Mouse (Mus musculus) CH12.LX (cell line): ENCODE measurements around the gene Pfdn4. TPM values are rescaled to one million over a fixed set of nuclear protein-coding genes. Genes with fewer than 3 reads are reported as not detected.

ENCODE experiments used
- DNase-seq: peaks from one replicate; pipeline ENCODE4 v3.0.0-alpha.2; 2013; ENCODE audit errors: extremely low read depth
- H3K27ac ChIP-seq: 2 replicates; pipeline ENCODE4 v1.5.1; 2012; ENCODE audit warnings: low read depth, mild to moderate bottlenecking, control low read depth, moderate library complexity; ENCODE audit not compliant: insufficient read depth
- H3K27me3 ChIP-seq: replicated peaks from 2 replicates; pipeline ENCODE3; 2012; ENCODE audit warnings: inconsistent platforms
- H3K36me3 ChIP-seq, 2 experiments: replicated peaks in 1 of 2; 2 replicates each; pipeline versions ENCODE3 to v1.6.1; 2012; ENCODE audit warnings: inconsistent platforms in 1 of 2, low read length in 1 of 2, mild to moderate bottlenecking in 1 of 2, mixed read lengths in 1 of 2, moderate library complexity in 1 of 2; ENCODE audit not compliant: control insufficient read depth in 1 of 2, insufficient read depth in 1 of 2
- H3K4me1 ChIP-seq, 2 experiments: 2 replicates each; pipeline ENCODE4 v1.6.1; 2012; ENCODE audit warnings: inconsistent platforms in 1 of 2, moderate library complexity in 1 of 2; ENCODE audit not compliant: insufficient read depth in 2 of 2, control insufficient read depth in 1 of 2
- H3K4me2 ChIP-seq: 2 replicates; pipeline ENCODE4 v1.6.1; 2012; ENCODE audit warnings: low read depth, mild to moderate bottlenecking, control low read depth; ENCODE audit not compliant: poor library complexity, insufficient read depth, severe bottlenecking
- H3K4me3 ChIP-seq, 3 experiments: fragments of 150-350 bp in 1 of 3; sonication (generic) in 1 of 3; replicated peaks in 1 of 3; 2 replicates each; pipeline versions ENCODE3 to v1.5.1; 2011 to 2012; ENCODE audit warnings: low read depth in 2 of 3, low read length in 2 of 3, mild to moderate bottlenecking in 2 of 3, moderate library complexity in 2 of 3, control low read depth in 1 of 3, improper control_type of control experiment in 1 of 3, inconsistent platforms in 1 of 3, mixed read lengths in 1 of 3; ENCODE audit not compliant: poor library complexity in 1 of 3
- H3K79me2 ChIP-seq: replicated peaks from 2 replicates; pipeline ENCODE4 v1.6.1; 2012; ENCODE audit warnings: mild to moderate bottlenecking, moderate library complexity; ENCODE audit not compliant: control insufficient read depth, poor library complexity, insufficient read depth, severe bottlenecking; ENCODE audit errors: extremely low read depth
- H3K9ac ChIP-seq: 2 replicates; pipeline ENCODE4 v1.6.1; 2012; ENCODE audit warnings: low read depth, mild to moderate bottlenecking, control low read depth, moderate library complexity; ENCODE audit not compliant: insufficient read depth
- H3K9me3 ChIP-seq: replicated peaks from 2 replicates; pipeline ENCODE3; 2012; ENCODE audit warnings: low read length, inconsistent platforms, mixed read lengths
- CHD2 ChIP-seq: IDR thresholded peaks from 2 replicates; pipeline ENCODE4 v1.6.1; 2011; ENCODE audit warnings: low read length, improper control_type of control experiment
- ELF1 ChIP-seq: IDR thresholded peaks from 2 replicates; pipeline ENCODE4 v1.6.1; 2014; ENCODE audit warnings: low read depth, mild to moderate bottlenecking, inconsistent platforms, low read length, improper control_type of control experiment
- EP300 ChIP-seq: IDR thresholded peaks from 2 replicates; pipeline ENCODE4 v1.6.1; 2011; ENCODE audit warnings: low read length, improper control_type of control experiment
- HCFC1 ChIP-seq: IDR thresholded peaks from 2 replicates; pipeline ENCODE4 v1.6.1; 2012; ENCODE audit warnings: low read depth, mild to moderate bottlenecking, inconsistent platforms, low read length, improper control_type of control experiment
- JUND ChIP-seq: conservative IDR thresholded peaks from 2 replicates; pipeline ENCODE4 v1.6.1; 2011; ENCODE audit warnings: low read depth, low read length, improper control_type of control experiment
- MAFK ChIP-seq: IDR thresholded peaks from 2 replicates; pipeline ENCODE4 v1.6.1; 2011; ENCODE audit warnings: low read length, improper control_type of control experiment; ENCODE audit not compliant: insufficient replicate concordance
- MEF2A ChIP-seq: IDR thresholded peaks from 2 replicates; pipeline ENCODE4 v1.6.1; 2014; ENCODE audit warnings: low read depth, mild to moderate bottlenecking, inconsistent platforms, low read length, improper control_type of control experiment, borderline replicate concordance
- NRF1 ChIP-seq: IDR thresholded peaks from 2 replicates; pipeline ENCODE4 v1.6.1; 2014; ENCODE audit warnings: low read depth, mild to moderate bottlenecking, inconsistent platforms, low read length, improper control_type of control experiment, moderate library complexity
- PAX5 ChIP-seq: IDR thresholded peaks from 2 replicates; pipeline ENCODE4 v1.6.1; 2012; ENCODE audit warnings: low read length, inconsistent platforms, mixed read lengths
- POLR2A ChIP-seq: IDR thresholded peaks from 2 replicates; pipeline ENCODE4 v1.6.1; 2011; ENCODE audit warnings: low read depth, mild to moderate bottlenecking, improper control_type of control experiment, low read length
- POLR2AphosphoS2 ChIP-seq: IDR thresholded peaks from 2 replicates; pipeline ENCODE4 v1.6.1; 2011; ENCODE audit warnings: low read depth, low read length, improper control_type of control experiment
- RAD21 ChIP-seq: IDR thresholded peaks from 2 replicates; pipeline ENCODE4 v1.6.1; 2011; ENCODE audit warnings: low read depth, mild to moderate bottlenecking, low read length, improper control_type of control experiment, moderate library complexity
- RCOR1 ChIP-seq: conservative IDR thresholded peaks from 2 replicates; pipeline ENCODE4 v1.6.1; 2012; ENCODE audit warnings: low read depth, mild to moderate bottlenecking, inconsistent platforms, low read length, improper control_type of control experiment
- SIN3A ChIP-seq: IDR thresholded peaks from 2 replicates; pipeline ENCODE4 v1.6.1; 2012; ENCODE audit warnings: low read length, improper control_type of control experiment, inconsistent platforms
- SMC3 ChIP-seq: IDR thresholded peaks from 2 replicates; pipeline ENCODE4 v1.6.1; 2011; ENCODE audit warnings: low read depth, low read length, improper control_type of control experiment
- UBTF ChIP-seq: IDR thresholded peaks from 2 replicates; pipeline ENCODE4 v1.6.1; 2012; ENCODE audit warnings: low read depth, mild to moderate bottlenecking, inconsistent platforms, low read length, improper control_type of control experiment, moderate library complexity
- USF1 ChIP-seq: IDR thresholded peaks from 2 replicates; pipeline ENCODE4 v1.6.1; 2014; ENCODE audit warnings: low read depth, mild to moderate bottlenecking, inconsistent platforms, low read length, improper control_type of control experiment
- USF2 ChIP-seq: conservative IDR thresholded peaks from 2 replicates; pipeline ENCODE4 v1.6.1; 2011; ENCODE audit warnings: low read depth, low read length, improper control_type of control experiment
- ZKSCAN1 ChIP-seq: IDR thresholded peaks from 2 replicates; pipeline ENCODE4 v1.6.1; 2012; ENCODE audit warnings: low read depth, inconsistent platforms, low read length, improper control_type of control experiment, borderline replicate concordance
- ZNF384 ChIP-seq: IDR thresholded peaks from 2 replicates; pipeline ENCODE4 v1.6.1; 2012; ENCODE audit warnings: low read depth, low read length, improper control_type of control experiment, inconsistent platforms
- dilution Hi-C: fragments of 300-500 bp; cut with MboI; formaldehyde crosslinking; loops from 2 replicates; pipeline ENCODE4 v1.14.3; 2020; ENCODE audit warnings: low sequenced_read_pairs; ENCODE audit not compliant: extremely low pct_unique_long_range_greater_than_20kb, extremely low pct_ligation_motif_present
- in situ Hi-C: fragments of 300-500 bp; cut with MboI; formaldehyde crosslinking; loops from 3 replicates; pipeline ENCODE4 v1.14.3; 2019; ENCODE audit warnings: low sequenced_read_pairs, low pct_ligation_motif_present, low pct_unique_long_range_greater_than_20kb, mixed read lengths
- polyA plus RNA-seq: library from polyadenylated mRNA; unstranded; fragments of >175 nt; gene quantifications from 2 replicates; pipeline ENCODE4 v1.2.1, GENCODE M21; 2012; ENCODE audit warnings: low read depth; ENCODE audit not compliant: insufficient read length
- total RNA-seq, 2 experiments: library from RNA; depleted of rRNA; stranded (reverse); fragments of 300-350 nt in 1 of 2; fragments of >200 nt in 1 of 2; gene quantifications; 2 replicates each; pipeline ENCODE4 v1.2.3; 2012 to 2014

Pfdn4 gene
- total and polyA plus RNA-seq, 3 experiments: 56.2 to 222 (median 68.8) TPM

DNA sequence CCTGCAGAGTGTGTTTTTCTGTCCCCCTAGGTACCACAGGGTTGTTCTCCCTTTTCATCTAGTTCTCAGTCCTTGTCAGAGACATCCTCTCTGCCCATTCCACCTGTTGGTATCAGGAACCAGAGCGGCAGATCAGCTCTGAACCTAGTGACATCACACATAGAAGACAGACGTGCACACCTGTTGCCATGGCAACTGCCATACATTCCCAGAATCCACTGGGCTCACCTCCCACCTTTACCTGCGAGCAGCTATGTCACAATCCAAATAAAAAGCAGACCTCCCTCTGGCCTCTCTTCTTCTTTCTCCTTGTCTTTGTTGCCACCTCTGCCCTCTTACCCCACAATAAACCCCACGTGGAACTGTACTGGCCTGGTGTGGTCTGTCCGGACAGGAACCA lies 25.6 kb upstream of the Pfdn4 start:
- Histone ChIP-seq H3K4me1 (no peaks in the 10 kb centered on the region; a peak in 1 of 4 replicates), H3K4me2 (no peak overlapping the region), H3K79me2 (no peaks in the 10 kb centered on the region), H3K9me3 (peaks cover 4% of the 10 kb centered on the region), H3K4me3 (no peak overlapping the region), H3K27me3 (peaks cover 55% of the 10 kb centered on the region), H3K36me3 (no peaks in the 10 kb centered on the region), H3K27ac (no peak overlapping the region), H3K9ac (no peak overlapping the region)
- in situ Hi-C loops: no loop called here
- dilution Hi-C loops: no loop called here
- TF ChIP-seq SMC3 (no peak), POLR2AphosphoS2 (no peak), RCOR1 (no peak), SIN3A (no peak), CHD2 (no peak), NRF1 (no peak), ELF1 (no peak), EP300 (no peak), HCFC1 (no peak)
- no peak for DNase-seq

GRCm38 (mm10) chr2:170474125-170474524 lies 22.1 kb upstream of the Pfdn4 start:
- TF ChIP-seq ELF1 (no peak), MAFK (no peak), JUND (no peak), SIN3A (no peak), ZKSCAN1 (no peak), MEF2A (no peak), UBTF (no peak), PAX5 (no peak), RAD21 (no peak), ZNF384 (no peak), USF1 (no peak), CHD2 (no peak), EP300 (no peak), USF2 (no peak), POLR2A (no peak)
- TF ChIP-seq, all 38 proteins: peak for 0
- H3K4me3 ChIP-seq: no peak overlapping the region
- dilution Hi-C loops (no loop called here), in situ Hi-C loops (no loop called here)
- H3K27ac ChIP-seq: no peak overlapping the region
- no peak overlapping the region for H3K4me2 ChIP-seq
- peaks cover 4% of the 10 kb centered on the region for H3K9me3 ChIP-seq
- no peak overlapping the region for H3K9ac ChIP-seq
- no peaks in the 10 kb centered on the region for H3K36me3 ChIP-seq
- DNase-seq: no peak
- H3K27me3 ChIP-seq: peaks cover 55% of the 10 kb centered on the region
- no peaks in the 10 kb centered on the region for H3K79me2 ChIP-seq
- H3K4me1 ChIP-seq: no peaks in the 10 kb centered on the region; a peak in 1 of 4 replicates
